Mouse (Mus musculus): ENCODE measurements around the gene Pik3r6.

DNA sequence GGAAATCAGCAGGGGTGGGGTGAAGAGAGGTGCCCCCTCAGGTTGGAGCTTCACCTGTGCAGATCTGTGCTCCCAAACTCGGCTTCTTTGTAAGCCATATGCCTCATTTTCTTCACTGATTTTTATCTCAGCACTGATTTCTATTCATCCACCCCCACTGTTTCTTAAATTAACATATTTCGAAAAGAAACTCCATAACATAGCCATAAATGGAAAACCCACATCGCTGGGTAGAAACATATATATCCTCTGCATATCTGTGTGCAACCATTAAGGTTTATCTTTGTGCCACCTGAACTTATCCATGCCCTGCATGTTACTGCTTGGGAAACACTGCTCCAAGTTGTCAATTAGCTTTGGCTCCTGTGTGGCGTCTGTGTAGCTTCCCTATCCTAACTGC lies 23.6 kb downstream of the Pik3r6 start:
- TF ChIP-seq CTCF (IDR thresholded peaks at IDR 0.05; ENCODE audit: control insufficient read depth, insufficient read depth, insufficient replicate concordance, low read depth, low read length) (no peak), POLR2A (IDR thresholded peaks at IDR 0.05; ENCODE audit: control insufficient read depth, low read depth, low read length) (no peak)

All from testis, adult 2 months (tissue).